Mouse (Mus musculus): Measurements from ENCODE around the gene Acvrl1.

Acvrl1 gene

GRCm38 (mm10) chr15:101128181-101129089 lies at the start of gene Acvrl1:
Gene Acvrl1, plus strand, starts transcription at chr15:101128522.
- DNase-seq, result peak; percentile 80

DNA sequence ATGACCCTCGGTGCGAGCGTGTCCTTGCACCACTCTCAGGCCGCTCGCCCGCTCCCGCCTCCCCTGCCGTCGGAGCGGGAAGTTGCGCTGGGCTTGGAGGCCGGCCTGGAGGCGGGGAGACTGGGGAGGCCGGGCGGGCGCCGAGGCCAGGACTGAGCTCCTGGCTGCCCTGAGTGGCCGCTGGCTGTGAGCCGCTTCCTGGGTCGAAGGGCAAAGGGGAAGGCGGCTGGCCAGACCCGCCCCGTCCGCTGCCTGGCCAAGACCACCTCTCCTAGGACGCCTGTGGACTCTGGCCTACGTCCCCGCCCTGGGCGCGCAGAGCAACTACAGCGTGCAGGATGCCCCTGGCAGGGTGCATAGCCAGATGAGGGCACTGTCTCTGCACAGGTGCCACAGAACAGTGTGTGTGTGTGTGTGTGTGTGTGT lies 49.6 kb upstream of the Acvrl1 start:
- peak; percentile 94 for DNase-seq

DNA sequence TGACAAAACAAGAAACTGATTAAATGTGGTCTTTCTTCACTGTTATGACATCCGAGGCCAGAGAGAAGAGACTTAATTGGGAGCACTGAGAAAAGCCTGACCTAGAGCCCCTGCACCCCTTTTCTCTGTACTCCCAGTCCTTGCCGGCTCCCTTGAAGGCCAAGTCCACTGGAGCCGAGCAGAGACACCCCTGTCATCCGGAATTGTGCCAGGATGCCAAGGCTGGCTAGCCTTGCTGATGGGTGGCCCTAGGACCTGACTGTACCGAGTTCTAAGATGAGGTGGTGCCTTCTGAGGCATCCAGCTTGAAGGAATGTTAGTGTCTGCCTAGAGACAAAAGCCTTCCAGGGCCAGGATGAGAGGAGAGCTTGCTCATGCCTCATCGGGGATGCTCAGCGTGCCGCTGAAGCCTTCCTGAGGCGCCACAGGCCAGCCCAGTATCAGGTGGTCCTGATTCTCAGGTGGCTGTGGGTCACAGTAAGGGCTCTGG lies 48.2 kb upstream of the Acvrl1 start:
- no peak for DNase-seq

- DNase-seq, result peak; percentile 44
These were observed 47.2 kb upstream of the Acvrl1 start for GRCm38 (mm10) chr15:101081035-101081548.

GRCm38 (mm10) chr15:101082236-101082635 lies 46.1 kb upstream of the Acvrl1 start:
- peak; percentile 48 for DNase-seq

DNA sequence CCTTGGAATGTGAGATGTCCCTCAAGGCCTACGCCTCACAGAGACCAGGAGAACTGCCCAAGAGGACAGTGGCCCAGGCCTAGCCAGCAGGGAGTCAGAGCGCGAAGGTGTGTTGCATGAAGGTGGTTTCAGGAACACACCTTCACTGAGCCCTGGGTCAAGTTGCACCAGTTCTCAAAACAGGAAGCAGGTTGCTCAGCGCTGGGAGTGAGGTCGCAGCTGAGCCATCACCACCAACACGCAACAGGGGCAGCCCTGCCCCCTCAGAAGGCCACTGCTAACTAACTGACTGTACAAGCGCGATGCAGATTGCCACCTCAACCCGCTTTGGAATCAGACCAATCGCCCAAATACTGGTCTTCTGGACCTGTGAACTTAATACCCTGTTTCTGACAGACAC lies 43.8 kb upstream of the Acvrl1 start:
- no peak for DNase-seq

- no peak for DNase-seq
These were observed 41.9 kb upstream of the Acvrl1 start for GRCm38 (mm10) chr15:101086451-101086850.

- DNase-seq, result peak; percentile 86
These were observed 41.4 kb upstream of the Acvrl1 start for GRCm38 (mm10) chr15:101086956-101087355.

DNA sequence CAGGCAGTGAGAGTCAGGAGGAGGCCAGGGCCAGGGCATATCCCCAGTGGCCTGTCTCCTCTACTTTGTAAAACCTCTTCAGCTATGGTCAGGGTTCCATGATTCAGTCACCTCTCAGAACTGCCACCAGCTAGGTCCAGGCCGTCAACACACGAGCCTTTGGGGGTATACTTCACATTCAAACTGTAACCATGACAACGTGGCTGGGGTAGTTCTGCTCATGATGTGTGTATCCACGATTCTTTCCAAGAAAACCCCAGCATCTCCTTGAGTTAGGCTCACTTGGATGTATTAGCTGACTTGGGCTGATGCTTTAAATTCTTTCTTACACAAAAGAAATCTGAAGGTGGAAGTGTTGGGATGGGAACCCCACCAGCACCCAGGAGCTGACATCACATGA lies 40.0 kb upstream of the Acvrl1 start:
- no peak for DNase-seq

GRCm38 (mm10) chr15:101091551-101091950 lies 36.8 kb upstream of the Acvrl1 start:
- DNase-seq, result no peak

GRCm38 (mm10) chr15:101092121-101092828 lies 36.0 kb upstream of the Acvrl1 start:
- no peak for DNase-seq

DNA sequence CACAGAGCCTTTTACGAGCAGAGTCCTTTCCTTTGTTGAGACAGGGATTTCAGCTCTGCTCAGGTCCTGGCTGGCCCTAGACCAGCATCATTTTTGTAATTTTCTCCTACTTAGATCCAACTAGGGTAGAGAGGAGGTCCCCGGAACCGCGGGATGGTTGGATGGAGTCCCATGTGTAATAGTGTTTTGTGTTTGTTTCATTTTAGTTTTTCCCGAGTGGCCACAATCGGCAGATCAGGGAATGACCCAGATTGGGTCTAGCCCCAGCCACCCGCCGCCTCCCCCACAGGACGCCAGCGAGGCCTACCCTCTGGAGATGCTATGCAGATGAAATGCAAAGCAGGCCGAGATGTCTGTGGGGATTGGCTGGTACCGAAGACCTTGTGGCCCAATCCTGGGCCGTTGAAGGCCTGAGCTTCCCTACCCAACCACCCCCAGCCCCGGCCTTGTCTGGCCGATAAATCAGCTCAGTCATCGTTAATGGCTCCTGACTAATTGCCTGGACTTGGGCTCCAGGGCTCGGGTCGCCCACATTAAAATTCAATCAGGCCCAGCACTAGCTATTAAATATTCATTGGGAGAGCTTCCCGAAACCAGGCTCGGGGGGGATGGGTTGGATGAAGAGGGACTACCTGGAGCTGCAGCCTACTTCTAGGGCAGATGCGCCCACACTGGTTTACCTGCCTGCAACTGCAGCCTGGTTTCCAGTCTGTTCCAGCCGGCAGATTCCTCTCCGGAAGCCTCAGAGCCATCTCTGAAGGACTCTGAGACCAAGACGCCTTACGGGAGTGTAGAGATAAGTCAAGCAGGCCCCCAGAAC lies 35.3 kb upstream of the Acvrl1 start:
- no peak for DNase-seq

DNA sequence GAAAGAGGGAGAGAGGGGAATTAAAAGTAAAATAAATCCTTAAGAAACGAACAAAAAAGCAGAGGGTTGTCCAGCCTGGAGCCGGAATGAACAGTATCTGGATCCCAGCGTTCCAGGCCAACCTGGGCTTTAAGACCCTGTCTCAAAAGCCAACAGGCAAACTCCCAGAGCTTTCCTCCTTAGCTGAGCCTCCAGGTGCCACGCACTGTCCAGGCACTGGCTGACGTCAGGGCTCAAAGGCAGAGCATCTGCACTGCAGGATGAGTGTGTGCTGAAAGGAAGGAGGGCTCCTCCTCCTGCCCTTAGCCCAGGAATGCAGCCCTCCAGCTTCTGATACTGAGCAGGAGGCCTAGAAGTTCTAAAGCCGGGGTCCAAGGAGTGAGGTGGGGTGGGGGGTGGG lies 34.3 kb upstream of the Acvrl1 start:
- no peak for DNase-seq

DNA sequence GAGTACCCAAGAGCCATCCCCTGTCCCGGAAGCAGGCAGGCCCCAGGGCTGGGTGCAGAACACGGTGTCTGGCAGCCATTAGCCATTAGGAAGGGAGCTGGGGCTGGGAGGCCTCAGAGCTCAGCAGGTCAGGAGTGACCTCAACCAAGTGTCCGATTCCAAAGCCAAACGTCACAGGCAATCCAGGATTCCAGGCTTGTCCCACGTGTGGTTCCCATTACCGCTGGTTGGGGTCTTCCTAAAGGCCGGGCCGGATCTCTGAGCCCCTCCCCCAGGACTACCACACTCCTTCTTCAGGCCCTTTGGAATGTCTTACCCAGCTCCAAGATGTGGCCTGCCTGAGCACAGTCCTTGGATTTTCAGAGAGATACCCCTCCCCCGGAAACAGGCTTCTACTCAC lies 33.3 kb upstream of the Acvrl1 start:
- DNase-seq, result no peak

DNA sequence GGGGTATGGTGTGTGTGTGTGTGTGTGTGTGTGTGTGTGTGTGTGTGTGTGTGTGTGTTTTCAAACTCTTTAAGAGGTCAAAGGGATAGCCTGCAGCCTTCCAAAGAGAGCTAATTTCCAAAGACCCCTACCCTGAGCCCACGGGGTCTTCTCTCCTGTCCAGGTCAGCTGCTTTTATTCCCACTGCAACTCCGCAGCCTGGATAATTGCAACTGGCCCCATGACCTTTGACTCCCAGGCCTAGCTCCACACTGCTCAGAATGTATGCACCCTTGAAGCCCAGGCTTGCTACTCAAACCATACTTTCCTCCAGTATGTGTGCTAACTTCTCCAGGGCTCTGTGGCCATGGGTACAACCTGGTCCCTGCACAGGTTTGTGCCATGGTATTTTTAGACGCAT lies 32.9 kb upstream of the Acvrl1 start:
- DNase-seq, result no peak

- no peak for DNase-seq
These were observed 30.2 kb upstream of the Acvrl1 start for GRCm38 (mm10) chr15:101097985-101098651.

- DNase-seq, result no peak
These were observed 27.3 kb upstream of the Acvrl1 start for GRCm38 (mm10) chr15:101100996-101101395.

GRCm38 (mm10) chr15:101103605-101104304 lies 24.6 kb upstream of the Acvrl1 start:
- DNase-seq, result no peak

DNA sequence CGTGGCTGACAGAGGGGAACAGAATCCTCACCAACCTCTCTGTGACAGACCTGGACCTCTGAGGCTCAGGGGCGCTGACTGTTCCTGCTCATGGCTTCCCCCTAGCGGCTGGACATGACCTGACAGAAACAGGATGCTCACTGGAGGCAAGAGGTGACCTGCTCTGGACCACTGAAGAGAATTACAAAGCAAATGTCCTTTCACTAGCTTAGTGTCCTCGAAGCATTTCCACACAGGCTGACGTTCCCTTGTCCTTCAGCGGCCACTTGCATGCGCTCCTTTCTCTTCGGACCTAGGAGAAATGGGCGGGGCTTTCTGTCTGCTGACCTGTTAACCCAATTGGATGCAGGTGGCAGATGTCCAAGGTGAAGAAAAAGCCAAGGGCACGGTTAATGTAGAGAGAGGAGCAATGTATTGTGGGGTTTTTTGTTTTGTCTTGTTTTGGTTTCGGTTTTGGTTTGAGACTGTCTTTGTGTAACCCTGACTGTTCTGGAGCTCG lies 22.8 kb upstream of the Acvrl1 start:
- DNase-seq, result peak; percentile 90

GRCm38 (mm10) chr15:101106011-101106410 lies 22.3 kb upstream of the Acvrl1 start:
- DNase-seq, result no peak
